Mouse (Mus musculus): ENCODE measurements around the gene Bpifc.

DNA sequence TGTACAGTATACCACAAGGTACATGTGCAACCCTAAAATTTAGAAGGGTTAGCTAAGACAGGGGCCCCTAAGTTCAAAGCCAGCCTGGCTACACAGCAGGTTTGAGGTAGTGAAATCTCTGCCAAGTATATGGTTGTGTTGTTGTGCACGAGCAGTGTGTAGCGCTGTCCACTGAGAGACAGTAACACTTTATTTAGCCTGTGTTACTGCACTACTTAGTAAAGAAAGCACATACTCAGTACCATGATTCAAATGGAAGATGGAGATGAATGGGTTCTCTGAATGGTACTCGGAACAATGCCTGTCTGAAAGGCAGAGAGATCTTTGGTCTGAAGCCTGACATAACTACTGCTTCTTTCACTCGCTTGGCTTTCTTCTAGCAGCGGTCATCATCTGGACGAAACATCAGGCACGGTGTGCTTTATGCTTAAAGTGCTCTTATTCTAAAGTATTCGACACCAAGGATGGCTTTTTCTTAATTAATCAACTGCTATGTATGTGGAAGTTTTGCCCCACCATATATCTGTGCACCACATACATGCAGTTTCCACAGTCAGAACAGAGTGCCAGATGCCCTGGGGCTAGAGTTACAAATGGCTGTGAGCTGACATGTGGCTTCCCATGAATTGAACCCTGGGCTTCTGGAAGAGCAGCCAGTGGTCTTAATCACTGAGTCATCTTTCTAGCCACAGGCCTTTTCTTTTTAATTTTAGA is 63.1 kb downstream of the Bpifc start:
- TF ChIP-seq POLR2A (IDR thresholded peaks at IDR 0.05; ENCODE audit: extremely low read depth, insufficient read depth, low read length) (no peak), CTCF (IDR thresholded peaks at IDR 0.05; ENCODE audit: extremely low read depth, insufficient read depth, low read length) (no peak)
